Mouse (Mus musculus): ENCODE results near the gene Tspyl3. TPM values are rescaled to one million over a fixed set of nuclear protein-coding genes. Genes with fewer than 3 reads are reported as not detected.
"Not testable (repeated sequence)": the region's sequence is repeated elsewhere in the genome, so short reads cannot be mapped to it uniquely, and the experiment has no call there.

Tspyl3 gene
- polyA plus RNA-seq (2015; fragmentation: Nextera tagmentation; extraction: Ambion mirVana) = 16.0 and 16.5 TPM in 2 replicates

DNA sequence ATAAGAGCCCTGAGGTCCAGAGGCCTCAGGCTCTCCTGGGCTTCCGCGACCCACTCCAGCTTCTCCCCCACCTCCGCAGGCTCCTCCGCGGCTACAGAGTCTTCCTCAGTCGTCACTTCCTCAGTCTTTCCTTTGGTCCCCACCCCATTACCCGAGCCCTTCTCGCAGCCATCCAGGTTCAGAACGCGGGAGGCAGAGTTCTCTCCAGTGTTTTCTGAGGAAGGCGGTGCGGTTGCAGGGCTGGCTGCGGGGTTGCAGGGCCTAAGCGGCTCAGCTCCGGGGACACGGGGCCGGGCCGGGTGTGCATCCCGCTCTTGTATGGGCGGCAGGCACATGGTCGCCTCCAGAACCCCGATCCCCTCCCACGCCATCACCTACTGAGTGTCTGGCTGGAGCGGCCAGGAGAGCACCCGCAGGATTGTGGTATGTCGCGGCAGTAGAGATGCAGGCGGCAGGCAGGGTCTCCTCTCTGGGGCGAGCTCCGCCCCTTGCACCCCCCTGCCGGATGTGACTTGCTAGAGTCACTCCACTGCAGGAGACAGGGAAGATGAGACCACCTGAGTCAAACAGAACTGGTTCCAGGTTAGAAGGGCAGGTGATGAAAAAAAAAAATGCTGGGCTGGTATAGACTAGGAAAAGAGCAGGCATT lies at the start of gene Tspyl3:
Gene Tspyl3 (minus strand): TSS at position 496 of the 649 bp plus-strand sequence.
- 2% methylated on average over 31 of the region's 31 CpGs for WGBS
- Histone ChIP-seq H3K4me3 (replicated peaks) (peak within 1 kb of the TSS; percentile 67), H3K27me3 (no peaks in the 10 kb centered on the region), H3K27ac (replicated peaks) (peak within 1 kb of the TSS; percentile 79), H3K4me2 (replicated peaks) (peak within 1 kb of the TSS; percentile 67), H3K9me3 (replicated peaks) (no peaks in the 10 kb centered on the region), H3K36me3 (peaks cover 27% of the 10 kb centered on the region), H3K9ac (peak within 1 kb of the TSS; percentile 79), H3K4me1 (peaks cover 15% of the 10 kb centered on the region)
- ATAC-seq (ENCODE audit: insufficient number of reproducible peaks, low FRiP score, low TSS enrichment, low read depth) = peak; percentile 82

- no peaks in the 10 kb centered on the region for H3K27me3 ChIP-seq
- no peak for ATAC-seq (ENCODE audit: insufficient number of reproducible peaks, low FRiP score, low TSS enrichment, low read depth)
- H3K4me2 ChIP-seq (replicated peaks) = no peak overlapping the region
- no peaks in the 10 kb centered on the region for H3K36me3 ChIP-seq
- no peak overlapping the region for H3K4me3 ChIP-seq (replicated peaks)
- no peaks in the 10 kb centered on the region for H3K9me3 ChIP-seq (replicated peaks)
- H3K4me1 ChIP-seq = 0 out of 2 replicates have a peak, but pooled peaks cover 7% of the 10 kb centered on the region
- no peak overlapping the region for H3K27ac ChIP-seq (replicated peaks)
- no peak overlapping the region for H3K9ac ChIP-seq
- 75% methylated on average over 6 of the region's 6 CpGs for WGBS
These were observed 49.6 kb upstream of the Tspyl3 start for GRCm38 (mm10) chr2:153274919-153275247.

DNA sequence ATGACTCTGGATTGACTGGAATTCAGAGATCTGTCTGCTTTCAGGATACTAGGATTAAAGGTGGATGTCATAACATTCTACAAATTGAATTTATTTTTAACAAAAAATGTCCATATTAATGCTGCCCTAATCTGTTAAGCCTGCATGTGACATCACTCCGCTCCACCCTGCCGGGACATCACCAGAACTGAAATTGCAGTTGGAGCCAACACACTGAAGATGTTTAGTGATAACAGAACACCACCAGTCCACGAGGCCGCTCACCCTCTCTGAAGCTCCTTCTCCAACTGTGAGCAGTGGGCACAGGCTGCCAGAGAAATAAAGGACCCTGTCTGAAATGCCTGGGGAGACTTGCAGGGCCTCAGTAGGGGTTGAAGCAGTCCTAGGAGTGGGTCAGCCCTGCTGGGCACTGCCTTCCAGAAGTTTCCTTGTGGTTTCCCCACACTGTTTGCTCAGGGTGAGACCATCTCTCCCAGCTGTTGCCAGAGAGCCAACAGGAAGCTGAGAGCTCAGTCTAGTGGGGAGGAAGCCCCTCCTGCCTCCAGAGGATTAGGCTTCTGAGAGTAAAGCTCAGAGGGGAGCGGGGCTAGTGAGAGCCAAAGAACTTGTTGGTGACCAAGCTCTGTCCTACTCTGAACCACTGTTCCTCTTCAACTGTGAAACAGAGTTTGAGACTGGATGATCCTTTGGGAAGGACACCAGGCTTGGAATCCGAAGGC lies 49.1 kb upstream of the Tspyl3 start:
- not testable (repeated sequence) for H3K27me3 ChIP-seq; ATAC-seq (ENCODE audit: insufficient number of reproducible peaks, low FRiP score, low TSS enrichment, low read depth); H3K9ac ChIP-seq; H3K4me3 ChIP-seq (replicated peaks); H3K27ac ChIP-seq (replicated peaks); H3K4me2 ChIP-seq (replicated peaks); H3K4me1 ChIP-seq; H3K36me3 ChIP-seq; H3K9me3 ChIP-seq (replicated peaks)
- 60% methylated on average over 6 of the region's 6 CpGs for WGBS

- H3K4me1 ChIP-seq; H3K27me3 ChIP-seq; ATAC-seq (ENCODE audit: insufficient number of reproducible peaks, low FRiP score, low TSS enrichment, low read depth); H3K27ac ChIP-seq (replicated peaks); H3K9me3 ChIP-seq (replicated peaks); H3K4me2 ChIP-seq (replicated peaks); H3K9ac ChIP-seq; H3K4me3 ChIP-seq (replicated peaks): not testable (repeated sequence)
- peaks cover 22% of the 10 kb centered on the region for H3K36me3 ChIP-seq
- WGBS = 64% methylated on average over 8 of the region's 8 CpGs
These were observed 45.1 kb upstream of the Tspyl3 start for GRCm38 (mm10) chr2:153270231-153270915.

DNA sequence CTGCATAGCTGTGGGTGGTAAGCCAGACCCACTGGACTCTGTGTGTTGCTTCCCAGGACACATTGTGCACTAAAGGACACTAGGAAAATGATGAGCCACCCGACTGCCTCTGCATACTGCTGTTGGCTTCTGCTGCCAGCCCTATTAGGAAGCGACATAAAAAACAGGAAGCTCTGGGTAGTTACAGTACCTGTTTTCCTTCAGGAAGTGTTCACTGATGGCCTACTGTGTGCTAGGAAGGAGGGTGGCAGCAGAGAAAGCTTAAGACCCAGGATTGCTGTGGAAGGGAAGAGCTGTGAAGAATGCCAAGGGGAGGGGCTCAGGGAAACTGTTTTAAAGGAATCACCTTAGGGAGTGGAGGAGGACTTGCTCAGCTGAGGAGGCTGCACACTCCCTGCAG lies 42.1 kb upstream of the Tspyl3 start:
- Histone ChIP-seq H3K9me3 (replicated peaks) (no peaks in the 10 kb centered on the region), H3K36me3 (peaks cover 47% of the 10 kb centered on the region), H3K27me3 (no peaks in the 10 kb centered on the region), H3K4me2 (replicated peaks) (no peak overlapping the region), H3K9ac (no peak overlapping the region), H3K27ac (replicated peaks) (no peak overlapping the region), H3K4me1 (0 out of 2 replicates have a peak, but pooled peaks cover 5% of the 10 kb centered on the region), H3K4me3 (replicated peaks) (no peak overlapping the region)
- ATAC-seq (ENCODE audit: insufficient number of reproducible peaks, low FRiP score, low TSS enrichment, low read depth) = no peak
- WGBS = 82% methylated on average over 2 of the region's 2 CpGs

DNA sequence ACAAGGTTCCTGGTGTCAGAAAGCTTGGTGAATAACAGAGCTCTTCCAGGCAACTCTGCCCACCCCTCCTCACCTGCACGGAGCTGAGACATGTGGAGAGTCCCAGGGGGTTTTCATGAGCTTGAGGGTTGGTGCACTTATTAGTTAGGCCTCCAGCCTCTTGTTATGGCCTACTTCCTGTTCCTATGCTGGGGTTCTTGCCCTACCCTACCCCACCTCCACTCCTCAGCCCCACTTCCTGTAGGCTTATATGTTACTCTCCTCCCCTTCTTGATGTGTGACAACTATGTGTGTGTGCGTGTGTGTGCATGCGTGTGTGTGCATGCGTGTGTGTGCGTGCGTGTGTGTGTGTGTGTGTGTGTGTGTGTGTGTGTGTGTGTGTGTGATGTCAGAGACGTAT lies 37.8 kb upstream of the Tspyl3 start:
- no peak overlapping the region for H3K9ac ChIP-seq
- no peaks in the 10 kb centered on the region for H3K9me3 ChIP-seq (replicated peaks)
- H3K27me3 ChIP-seq = no peaks in the 10 kb centered on the region
- no peaks in the 10 kb centered on the region for H3K4me1 ChIP-seq
- H3K27ac ChIP-seq (replicated peaks) = no peak overlapping the region
- H3K36me3 ChIP-seq = peaks cover 67% of the 10 kb centered on the region
- no peak overlapping the region for H3K4me3 ChIP-seq (replicated peaks)
- H3K4me2 ChIP-seq (replicated peaks) = no peak overlapping the region
- 91% methylated on average over 7 of the region's 7 CpGs for WGBS
- ATAC-seq (ENCODE audit: insufficient number of reproducible peaks, low FRiP score, low TSS enrichment, low read depth) = no peak

- H3K4me1 ChIP-seq = no peaks in the 10 kb centered on the region
- no peaks in the 10 kb centered on the region for H3K27me3 ChIP-seq
- no peak overlapping the region for H3K27ac ChIP-seq (replicated peaks)
- no peaks in the 10 kb centered on the region for H3K9me3 ChIP-seq (replicated peaks)
- no peak for ATAC-seq (ENCODE audit: insufficient number of reproducible peaks, low FRiP score, low TSS enrichment, low read depth)
- H3K4me3 ChIP-seq (replicated peaks) = no peak overlapping the region
- 63% methylated on average over 3 of the region's 3 CpGs for WGBS
- no peak overlapping the region for H3K9ac ChIP-seq
- H3K4me2 ChIP-seq (replicated peaks) = no peak overlapping the region
- peaks cover 42% of the 10 kb centered on the region for H3K36me3 ChIP-seq
These were observed 34.8 kb upstream of the Tspyl3 start for GRCm38 (mm10) chr2:153259864-153260674.

DNA sequence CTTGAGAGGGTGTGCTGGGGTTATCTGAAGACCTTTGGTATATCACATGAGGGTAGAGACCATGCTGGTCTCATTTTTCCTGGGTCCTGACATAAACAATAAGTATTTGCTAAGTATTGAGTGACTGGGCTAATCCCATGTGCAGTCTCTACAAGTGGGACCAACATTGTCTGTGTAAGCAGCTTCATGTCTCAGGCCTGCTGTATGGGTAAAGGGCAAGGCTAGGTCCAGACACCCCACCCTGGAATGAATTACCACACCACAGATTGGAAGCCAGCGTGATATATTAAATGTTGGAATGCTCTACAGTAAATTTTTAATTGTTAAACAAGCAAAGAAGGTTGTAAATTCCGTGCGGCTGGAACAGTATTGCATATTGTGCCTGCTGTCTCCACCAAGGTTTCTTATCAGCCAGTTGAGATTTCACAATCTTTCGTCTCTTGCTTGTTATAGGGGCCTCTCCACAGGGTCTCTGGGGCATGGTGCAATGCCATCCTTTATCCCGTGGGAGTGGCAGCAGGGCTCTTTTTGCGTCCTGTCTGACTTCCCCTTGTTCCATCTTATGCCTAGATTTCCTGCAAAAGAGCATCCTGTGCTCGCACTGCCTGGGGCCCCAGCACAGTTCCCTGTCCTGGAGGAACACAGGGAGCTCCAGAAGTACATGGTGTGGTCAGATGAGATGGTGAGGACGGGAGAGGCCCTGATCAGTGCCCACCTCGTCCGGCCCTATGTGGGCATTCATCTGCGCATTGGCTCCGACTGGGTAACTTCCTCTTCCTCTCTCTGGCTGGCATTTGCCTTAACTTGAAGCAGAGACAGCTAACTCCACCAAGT lies 34.0 kb upstream of the Tspyl3 start:
- Histone ChIP-seq H3K27me3 (no peaks in the 10 kb centered on the region), H3K9me3 (replicated peaks) (no peaks in the 10 kb centered on the region), H3K4me2 (replicated peaks) (no peak overlapping the region), H3K36me3 (peaks cover 35% of the 10 kb centered on the region), H3K9ac (no peak overlapping the region), H3K4me3 (replicated peaks) (no peak overlapping the region), H3K4me1 (no peaks in the 10 kb centered on the region), H3K27ac (replicated peaks) (no peak overlapping the region)
- 80% methylated on average over 12 of the region's 12 CpGs for WGBS
- no peak for ATAC-seq (ENCODE audit: insufficient number of reproducible peaks, low FRiP score, low TSS enrichment, low read depth)

DNA sequence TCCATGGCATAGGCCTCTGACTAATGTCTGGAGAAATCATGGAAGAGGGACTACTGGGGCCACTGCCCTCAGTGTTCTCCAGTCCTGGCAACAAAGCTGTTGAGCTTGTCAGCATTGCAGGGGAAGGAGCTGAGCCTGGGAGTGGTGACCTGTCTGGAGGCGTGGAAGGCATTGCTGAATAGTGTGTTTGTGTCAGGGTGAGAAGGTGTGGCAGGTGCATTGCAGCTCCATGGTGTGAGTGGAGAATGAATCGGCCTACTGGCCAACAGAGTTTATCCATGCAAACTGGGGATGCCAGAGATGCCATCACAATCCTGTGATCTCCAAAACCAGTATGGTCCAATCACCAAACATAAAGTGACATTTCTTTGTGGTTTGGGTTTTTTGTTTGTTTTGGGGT lies 31.4 kb upstream of the Tspyl3 start:
- Histone ChIP-seq H3K27ac (replicated peaks) (no peak overlapping the region), H3K36me3 (peaks cover 27% of the 10 kb centered on the region; the same call in 1 of the 2 replicates), H3K4me2 (replicated peaks) (no peak overlapping the region), H3K9me3 (replicated peaks) (no peaks in the 10 kb centered on the region), H3K27me3 (no peaks in the 10 kb centered on the region), H3K9ac (no peak overlapping the region), H3K4me1 (no peaks in the 10 kb centered on the region), H3K4me3 (replicated peaks) (no peak overlapping the region)
- no peak for ATAC-seq (ENCODE audit: insufficient number of reproducible peaks, low FRiP score, low TSS enrichment, low read depth)
- 86% methylated on average over 2 of the region's 2 CpGs for WGBS

DNA sequence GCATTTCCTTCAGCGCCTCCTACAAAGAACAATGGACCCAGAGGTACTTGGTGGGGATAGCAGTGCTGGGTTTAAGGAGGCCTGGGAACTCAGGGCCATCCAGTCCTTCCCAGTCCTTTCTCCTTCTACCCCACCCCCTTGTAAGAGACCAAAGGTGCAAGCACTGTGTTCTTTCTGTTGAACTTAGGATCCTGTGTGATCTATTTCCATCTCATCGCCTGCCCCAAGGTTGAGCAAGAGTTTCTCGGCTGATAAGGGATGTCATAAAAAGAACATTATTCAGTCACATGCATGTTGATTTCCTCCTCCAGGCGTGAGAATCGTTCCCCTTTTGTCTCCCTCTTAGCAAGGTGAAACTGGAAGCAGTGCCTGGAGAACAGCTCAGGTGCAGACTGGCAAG lies 24.5 kb upstream of the Tspyl3 start:
- Histone ChIP-seq H3K9ac (no peak overlapping the region), H3K4me2 (replicated peaks) (no peak overlapping the region), H3K4me1 (no peaks in the 10 kb centered on the region), H3K9me3 (replicated peaks) (no peaks in the 10 kb centered on the region), H3K36me3 (peaks cover 50% of the 10 kb centered on the region), H3K27me3 (no peaks in the 10 kb centered on the region), H3K27ac (replicated peaks) (no peak overlapping the region), H3K4me3 (replicated peaks) (no peak overlapping the region)
- no peak for ATAC-seq (ENCODE audit: insufficient number of reproducible peaks, low FRiP score, low TSS enrichment, low read depth)
- WGBS = 89% methylated on average over 5 of the region's 5 CpGs
